Mouse (Mus musculus): ENCODE results near the gene Slc2a8. TPM values are rescaled to one million over a fixed set of nuclear protein-coding genes. Genes with fewer than 3 reads are reported as not detected.

Gene Slc2a8
- polyA plus RNA-seq (2012; rRNA removed): 26.6 and 27.4 TPM in 2 replicates

DNA sequence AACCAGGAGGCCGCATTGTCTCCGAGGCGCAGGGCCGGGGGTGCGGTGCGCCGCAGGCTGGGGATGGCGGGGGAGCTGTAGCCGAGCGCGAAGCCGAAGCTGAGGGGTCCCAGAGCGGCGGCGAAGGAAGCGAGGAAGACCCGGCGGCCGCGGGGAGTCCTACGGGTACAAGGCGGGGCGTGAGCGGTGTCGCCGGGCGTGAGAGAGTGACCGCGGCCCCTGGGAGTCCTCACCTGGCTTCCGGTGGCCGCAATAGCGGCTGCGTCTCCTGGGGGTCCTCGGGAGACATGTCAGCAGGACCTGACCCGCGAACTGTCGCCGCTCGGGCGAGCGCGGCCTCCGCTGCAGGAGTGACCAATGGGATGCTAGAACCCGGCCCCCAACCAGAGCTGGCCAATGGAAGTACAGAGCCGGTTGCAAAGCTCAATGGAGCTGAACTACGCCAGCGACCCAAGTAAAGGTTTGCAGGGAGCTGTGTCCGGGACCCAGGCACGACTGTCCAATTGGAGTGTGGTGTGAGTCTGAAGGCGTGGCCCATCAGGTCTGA is at the start of gene Slc2a8:
Gene Slc2a8, minus strand, starts transcription at position 359 of the 547 bp plus-strand sequence.

DNA sequence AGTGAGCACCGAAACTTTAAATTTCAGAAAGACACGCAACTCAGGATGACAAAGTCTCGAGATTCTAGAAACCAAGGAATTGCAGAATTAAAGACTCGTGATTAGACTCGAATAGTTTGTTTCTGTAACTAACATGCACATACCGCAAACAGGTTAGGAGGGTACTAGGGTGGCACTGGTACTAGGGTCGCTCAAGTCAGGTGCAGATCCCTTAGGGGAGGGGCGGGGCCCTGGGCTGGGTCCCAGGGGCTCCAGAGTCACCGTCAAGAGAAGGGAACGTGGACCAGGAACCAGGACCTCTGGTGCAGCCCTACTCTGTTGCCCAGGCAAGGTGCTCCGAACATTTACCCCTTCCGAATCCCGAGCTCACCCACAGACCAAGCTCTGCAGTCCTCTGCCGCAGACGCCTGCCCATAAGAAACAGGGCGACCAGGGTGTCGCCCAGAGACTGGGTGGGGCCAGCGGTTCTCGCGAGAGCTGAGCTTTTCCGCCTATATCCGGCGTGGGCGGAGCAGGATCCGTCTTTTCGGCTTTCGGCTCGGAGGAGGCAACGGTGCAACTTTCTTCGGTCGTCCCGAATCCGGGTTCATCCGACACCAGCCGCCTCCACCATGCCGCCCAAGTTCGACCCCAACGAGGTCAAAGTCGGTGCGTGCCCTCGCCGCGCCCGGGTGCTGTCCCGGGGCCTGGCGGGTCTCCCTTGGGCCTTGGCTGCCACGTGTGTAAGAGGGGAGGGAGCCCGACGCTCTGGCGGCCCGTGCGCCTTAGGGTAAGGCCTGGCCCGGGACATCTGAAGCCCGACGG is 20.5 kb downstream of the Slc2a8 start, which contains the start of the genes Rpl12 and Lrsam1:
Gene Rpl12, plus strand, starts transcription at position 368 of the 804 bp plus-strand sequence.
Gene Lrsam1, minus strand, starts transcription at position 423 of the 804 bp plus-strand sequence.

Other genes starting within 250 kb of the Slc2a8 start
- 3.1 TPM in 2 replicates for gene 6330409D20Rik, start 241.1 kb downstream of the Slc2a8 start, polyA plus RNA-seq (2012; rRNA removed)
- 66.0 and 68.9 TPM in 2 replicates for gene Tor2a, start 224.8 kb downstream of the Slc2a8 start, polyA plus RNA-seq (2012; rRNA removed)
- 1.2 and 1.7 TPM in 2 replicates for gene Ttc16, start 206.4 kb downstream of the Slc2a8 start, polyA plus RNA-seq (2012; rRNA removed)
- gene Ptrh1, start 206.3 kb downstream of the Slc2a8 start, polyA plus RNA-seq (2012; rRNA removed): 8.2 and 9.7 TPM in 2 replicates
- gene Cfap157, start 197.7 kb downstream of the Slc2a8 start, polyA plus RNA-seq (2012; rRNA removed): 0.41 and 1.1 TPM in 2 replicates
- gene Stxbp1, start 134.8 kb downstream of the Slc2a8 start, polyA plus RNA-seq (2012; rRNA removed): 156 and 171 TPM in 2 replicates
- 40.9 and 49.2 TPM in 2 replicates for gene Fam129b, start 106.0 kb downstream of the Slc2a8 start, polyA plus RNA-seq (2012; rRNA removed)
- 826 and 889 TPM in 2 replicates for gene Rpl12, start 20.5 kb downstream of the Slc2a8 start, polyA plus RNA-seq (2012; rRNA removed)
- 26.4 and 26.6 TPM in 2 replicates for gene Lrsam1, start 20.5 kb downstream of the Slc2a8 start, polyA plus RNA-seq (2012; rRNA removed)
- 26.1 and 30.0 TPM in 2 replicates for gene Garnl3, start 149.6 kb upstream of the Slc2a8 start, polyA plus RNA-seq (2012; rRNA removed)
- gene Angptl2, start 234.0 kb upstream of the Slc2a8 start, polyA plus RNA-seq (2012; rRNA removed): 16.0 and 27.9 TPM in 2 replicates

Measured in central nervous system, embryonic 14 days (tissue).